12 mouse cellular contexts compared by ENCODE assay signal in the genomic region with DNA sequence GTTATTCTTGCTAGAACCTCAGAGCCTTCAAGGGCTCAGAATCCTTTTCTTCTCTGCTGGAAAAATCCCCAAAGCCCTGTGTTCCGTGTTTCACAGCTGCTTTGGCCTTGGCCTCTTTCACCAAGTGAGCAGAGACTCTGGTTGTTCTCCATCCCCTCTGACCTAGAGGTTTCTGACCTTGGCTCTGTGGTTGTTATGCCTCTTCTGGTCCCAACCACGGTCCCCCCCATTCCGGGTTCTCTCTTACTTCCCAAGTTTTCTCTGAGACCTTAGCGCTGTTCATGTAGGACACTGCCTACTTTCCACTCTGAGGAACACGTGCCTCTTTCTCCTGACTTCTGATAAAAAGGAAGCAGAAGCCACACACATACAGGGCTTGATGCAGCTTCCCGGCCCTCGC.
"Had no signal": no experiment of that assay in that cellular context is flagged by ENCODE, and none has a peak within 500 bp of the region (broad histone marks: within the 10 kb centered on the region; RNA-seq: fewer than 3 reads in every experiment).

No protein-coding gene starts in this region.

- H3K4me2 ChIP-seq: limb, embryonic 15.5 days; liver, embryonic 12.5 days; lung, embryonic 14.5 days; neural tube, embryonic 12.5 days had no signal

- H3K27me3 ChIP-seq: limb, embryonic 15.5 days; liver, embryonic 12.5 days; neural tube, embryonic 12.5 days had no signal

- H3K36me3 ChIP-seq: limb, embryonic 15.5 days; liver, embryonic 12.5 days; midbrain, embryonic 10.5 days; neural tube, embryonic 12.5 days had no signal

- H3K9me3 ChIP-seq: limb, embryonic 15.5 days; liver, embryonic 12.5 days; midbrain, embryonic 10.5 days; neural tube, embryonic 12.5 days had no signal

- DNase-seq: kidney, postnatal 10 days; lung, embryonic 14.5 days; lung, postnatal 10 days; lung, postnatal 4 days; midbrain, embryonic 14.5 days; spleen, adult 18-20 months; thymus, postnatal 4 days had no signal

- H3K4me3 ChIP-seq: left cerebral cortex, adult 2 months; limb, embryonic 15.5 days; liver, embryonic 12.5 days; midbrain, embryonic 10.5 days; neural tube, embryonic 12.5 days had no signal

- ATAC-seq: liver, embryonic 12.5 days had no signal

- H3K4me1 ChIP-seq: limb, embryonic 15.5 days; midbrain, embryonic 10.5 days; neural tube, embryonic 12.5 days had no signal

- H3K27ac ChIP-seq: left cerebral cortex, adult 2 months; limb, embryonic 15.5 days; liver, embryonic 12.5 days; midbrain, embryonic 10.5 days; neural tube, embryonic 12.5 days had no signal

- H3K9ac ChIP-seq: limb, embryonic 15.5 days; liver, embryonic 12.5 days; lung, embryonic 14.5 days; neural tube, embryonic 12.5 days had no signal
